Mouse (Mus musculus): Measurements from ENCODE around the gene Syt2.

DNA sequence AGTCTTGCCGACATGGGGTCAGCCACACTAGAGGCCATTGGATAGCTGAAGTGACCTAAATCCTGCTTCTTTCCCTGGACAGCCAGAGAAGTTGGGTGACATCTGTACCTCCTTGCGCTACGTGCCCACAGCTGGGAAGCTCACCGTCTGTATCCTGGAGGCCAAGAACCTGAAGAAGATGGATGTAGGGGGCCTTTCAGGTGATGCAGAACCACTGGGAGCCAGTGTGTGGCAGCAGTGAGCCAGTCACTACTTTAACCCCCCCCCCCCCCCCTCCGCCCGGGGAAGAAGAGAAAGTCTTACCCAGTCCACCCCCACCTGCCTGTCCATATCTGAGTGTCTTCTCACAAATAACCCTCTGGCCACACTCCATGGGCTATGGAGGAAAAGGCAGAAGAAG lies 99.2 kb downstream of the Syt2 start:
- TF ChIP-seq CTCF (IDR thresholded peaks at IDR 0.05) (peak; percentile 71), EP300 (IDR thresholded peaks at IDR 0.05) (no peak)

Data from lung, postnatal 0 days (tissue).